Mouse (Mus musculus) liver, embryonic 14.5 days (tissue): Measurements from ENCODE around the gene Mad1l1.

Experiments used
- CTCF ChIP-seq: IDR thresholded peaks from 2 replicates; pipeline ENCODE4 v1.5.1; 2016; ENCODE audit warnings: antibody characterized with exemption, low read depth, control low read depth
- EP300 ChIP-seq: IDR thresholded peaks from 2 replicates; pipeline ENCODE4 v1.6.1; 2016; ENCODE audit warnings: antibody characterized with exemption, low read depth

GRCm38 (mm10) chr5:140056291-140056690 lies 265.1 kb downstream of the Mad1l1 start:
- TF ChIP-seq CTCF, result no peak
- TF ChIP-seq EP300, result no peak
